Mouse (Mus musculus): Measurements from ENCODE around the gene Mrps23.

DNA sequence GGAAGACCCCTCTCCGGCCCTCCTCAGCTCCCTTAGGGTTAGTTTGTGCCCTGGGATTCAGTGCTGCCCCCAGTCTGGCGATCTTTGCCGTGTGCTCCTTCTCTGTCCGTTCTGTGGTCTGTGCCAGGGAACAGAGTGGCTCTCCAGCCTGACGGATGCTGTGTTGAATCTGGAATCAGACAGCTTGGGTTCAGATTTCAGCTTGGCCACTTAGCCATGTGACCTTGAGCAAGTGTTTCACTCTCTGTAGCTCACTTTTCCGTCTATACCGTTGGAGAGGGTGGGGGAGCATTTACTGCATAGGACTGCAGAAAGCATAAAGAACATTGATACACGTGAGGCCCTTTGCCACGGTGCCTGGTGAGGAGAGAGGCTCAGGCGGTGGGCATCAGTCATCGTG is 44.8 kb upstream of the Mrps23 start:
- TF ChIP-seq CTCF (IDR thresholded peaks at IDR 0.05; ENCODE audit: control insufficient read depth, insufficient read depth, low read length) (no peak), POLR2A (IDR thresholded peaks at IDR 0.05; ENCODE audit: borderline replicate concordance, control insufficient read depth, low read depth, low read length) (no peak)

All from bone marrow, adult 2 months (tissue).